Mouse (Mus musculus): ENCODE data around the gene Snap23. TPM values are rescaled to one million over a fixed set of nuclear protein-coding genes. Genes with fewer than 3 reads are reported as not detected.

Snap23 gene
- polyA plus RNA-seq, 2 experiments from 2014 or later: 51.9 to 61.8 TPM

Other genes starting within 250 kb of the Snap23 start
- gene Vps39, start 214.5 kb upstream of the Snap23 start, polyA plus RNA-seq (2017; shearing (Covaris generic)): 10 to 100 TPM; 32.2 to 36.4 TPM
- gene Ganc, start 163.8 kb upstream of the Snap23 start, polyA plus RNA-seq (2017; shearing (Covaris generic)): 10 to 100 TPM; 21.0 to 25.8 TPM
- gene Tmem87a, start 163.6 kb upstream of the Snap23 start, polyA plus RNA-seq (2017; shearing (Covaris generic)): 10 to 100 TPM; 14.4 to 25.7 TPM
- gene Capn3, start 111.7 kb upstream of the Snap23 start, polyA plus RNA-seq (2017; shearing (Covaris generic)): 10 to 100 TPM; 59.3 to 94.3 TPM
- 10 to 100 TPM; 20.9 to 26.0 TPM for gene Zfp106, start 3.8 kb upstream of the Snap23 start, polyA plus RNA-seq (2017; shearing (Covaris generic))
- 10 to 100 TPM; 14.1 to 22.1 TPM for gene Haus2, start 41.7 kb downstream of the Snap23 start, polyA plus RNA-seq (2017; shearing (Covaris generic))
- gene Lrrc57, start 41.8 kb downstream of the Snap23 start, polyA plus RNA-seq (2017; shearing (Covaris generic)): 10 to 100 TPM; 33.0 to 37.2 TPM
- gene Stard9, start 61.5 kb downstream of the Snap23 start, polyA plus RNA-seq (2017; shearing (Covaris generic)): under 1 TPM; 0.48 to 0.59 TPM

All from CD4-positive, CD25-positive, alpha-beta regulatory T cell, adult 4 months (primary cell).